Mouse (Mus musculus): Measurements from ENCODE around the gene Slc7a9. TPM values are rescaled to one million over a fixed set of nuclear protein-coding genes. Genes with fewer than 3 reads are reported as not detected.

The Slc7a9 gene
- total RNA-seq, 1 experiment from 2014 or later = not detected

GRCm38 (mm10) chr7:35497516-35497915 is 48.9 kb downstream of the Slc7a9 start:
- no peak for ATAC-seq (ENCODE audit: extremely low read depth, insufficient number of reproducible peaks, low FRiP score, poor library complexity, severe bottlenecking)

GRCm38 (mm10) chr7:35501995-35502394 is 53.4 kb downstream of the Slc7a9 start:
- ATAC-seq (ENCODE audit: extremely low read depth, insufficient number of reproducible peaks, low FRiP score, poor library complexity, severe bottlenecking) = no peak

Other genes starting within 250 kb of the Slc7a9 start
- gene Lrp3, start 233.3 kb upstream of the Slc7a9 start, total RNA-seq (2017) = not detected in 2 replicates
- gene Gpatch1, start 130.4 kb upstream of the Slc7a9 start, total RNA-seq (2017) = 14.1 and 14.9 TPM in 2 replicates
- 1.5 and 1.9 TPM in 2 replicates for gene Rhpn2, start 114.6 kb upstream of the Slc7a9 start, total RNA-seq (2017)
- 11.2 and 14.1 TPM in 2 replicates for gene Faap24, start 52.0 kb upstream of the Slc7a9 start, total RNA-seq (2017)
- gene Cep89, start 51.8 kb upstream of the Slc7a9 start, total RNA-seq (2017) = 48.5 and 51.8 TPM in 2 replicates
- gene Tdrd12, start 88.9 kb downstream of the Slc7a9 start, total RNA-seq (2017) = not detected in 2 replicates
- gene Nudt19, start 107.5 kb downstream of the Slc7a9 start, total RNA-seq (2017) = 6.1 and 6.4 TPM in 2 replicates
- gene Rgs9bp, start 136.8 kb downstream of the Slc7a9 start, total RNA-seq (2017) = 0.12 TPM in 1 of 2 replicates, not detected in the other
- gene Ankrd27, start 137.4 kb downstream of the Slc7a9 start, total RNA-seq (2017) = 21.1 and 21.7 TPM in 2 replicates
- 39.9 and 56.6 TPM in 2 replicates for gene Pdcd5, start 198.7 kb downstream of the Slc7a9 start, total RNA-seq (2017)

Data from neutrophil, adult 5-6 weeks (primary cell).